Mouse (Mus musculus): ENCODE measurements around the gene Svbp.

The Svbp gene

GRCm38 (mm10) chr4:119194909-119195581 is at the start of gene Svbp:
Gene Svbp (plus strand): TSS chr4:119195306.
- DNase-seq = peak; percentile 92

GRCm38 (mm10) chr4:119146816-119147215 is 48.3 kb upstream of the Svbp start:
- no peak for DNase-seq

DNA sequence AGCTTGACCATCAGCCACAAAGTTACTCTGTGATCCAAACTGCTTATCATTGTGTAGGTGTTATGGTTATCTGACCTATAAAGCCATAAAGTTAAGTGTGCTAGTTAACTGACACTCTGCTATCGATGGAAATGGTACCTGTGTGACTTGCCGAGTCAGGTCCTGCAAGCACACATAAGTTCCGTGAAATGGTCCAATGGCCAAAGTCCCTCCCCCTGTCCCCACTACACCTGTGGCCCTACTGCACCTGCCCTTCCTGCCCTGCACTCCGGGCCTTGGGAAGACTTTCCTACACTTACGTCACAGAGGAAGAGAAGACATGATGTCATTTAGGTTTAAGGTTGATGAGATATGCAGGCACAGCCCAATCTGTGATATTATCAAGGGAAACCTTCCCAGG is 47.8 kb upstream of the Svbp start:
- no peak for DNase-seq

DNA sequence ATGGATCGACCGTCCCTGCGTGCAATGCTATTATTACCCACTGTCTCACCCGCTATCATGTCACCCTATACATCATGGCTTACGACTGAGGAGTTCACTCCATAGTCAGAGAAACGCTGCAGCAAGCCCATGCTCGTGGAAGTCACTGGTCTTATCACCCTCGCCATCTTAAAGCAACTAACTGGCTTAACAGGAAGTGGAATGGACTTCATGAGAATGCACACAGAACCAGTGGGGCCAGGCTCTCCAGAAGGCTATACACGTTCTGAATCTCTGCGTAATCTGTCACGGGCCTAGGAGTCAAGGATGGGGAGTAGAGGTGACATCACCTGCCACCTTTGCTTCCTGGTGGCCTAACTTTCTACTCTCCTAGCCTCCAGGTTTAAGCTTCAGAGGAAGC is 46.4 kb upstream of the Svbp start:
- no peak for DNase-seq

- DNase-seq = peak; percentile 84
Measured at GRCm38 (mm10) chr4:119157186-119157585, 37.9 kb upstream of the Svbp start.

DNA sequence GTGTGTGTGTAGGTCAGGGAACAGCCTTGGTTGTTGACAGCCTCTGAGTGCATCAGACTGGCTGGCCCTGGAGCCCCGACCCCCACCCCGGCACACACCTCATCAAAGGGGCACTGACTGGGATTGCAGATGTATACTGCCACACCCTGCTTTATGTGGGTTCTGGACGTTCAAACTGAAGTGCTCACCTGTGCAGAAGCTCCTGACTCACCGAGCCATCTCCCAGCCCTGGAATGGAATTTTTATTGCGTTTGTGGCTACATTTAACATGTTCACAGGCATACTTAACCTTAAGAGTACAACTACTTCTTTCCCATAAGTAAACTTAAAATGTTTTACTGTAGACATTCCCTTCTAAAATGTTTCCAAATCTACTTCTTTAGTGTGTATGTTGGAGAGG is 37.2 kb upstream of the Svbp start:
- DNase-seq = no peak

DNA sequence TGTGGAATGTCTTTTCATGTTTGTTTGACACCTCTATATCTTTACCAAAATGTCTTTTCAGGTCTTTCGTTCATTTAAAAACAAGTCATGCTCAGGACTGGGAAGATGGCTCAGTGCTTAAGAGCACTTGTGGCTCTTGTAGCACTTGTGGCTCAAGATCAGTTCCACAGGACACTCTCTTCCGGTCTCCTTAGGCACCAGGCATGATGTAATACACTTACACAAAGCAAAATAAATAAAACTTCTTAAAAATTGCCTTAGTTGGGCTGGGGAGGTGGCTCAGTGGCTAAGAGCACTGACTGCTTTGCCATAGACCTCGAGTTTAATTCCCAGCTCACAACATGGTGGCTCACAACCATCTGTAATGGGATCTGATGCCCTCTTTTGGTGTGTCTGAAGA is 33.7 kb upstream of the Svbp start:
- no peak for DNase-seq

GRCm38 (mm10) chr4:119162990-119163389 is 32.1 kb upstream of the Svbp start:
- DNase-seq = no peak

- DNase-seq = no peak
Measured at GRCm38 (mm10) chr4:119165916-119166315, 29.2 kb upstream of the Svbp start.

- DNase-seq = no peak
Measured at GRCm38 (mm10) chr4:119167068-119167467, 28.0 kb upstream of the Svbp start.

- DNase-seq = peak; percentile 91
Measured at GRCm38 (mm10) chr4:119167663-119168062, 27.4 kb upstream of the Svbp start.

DNA sequence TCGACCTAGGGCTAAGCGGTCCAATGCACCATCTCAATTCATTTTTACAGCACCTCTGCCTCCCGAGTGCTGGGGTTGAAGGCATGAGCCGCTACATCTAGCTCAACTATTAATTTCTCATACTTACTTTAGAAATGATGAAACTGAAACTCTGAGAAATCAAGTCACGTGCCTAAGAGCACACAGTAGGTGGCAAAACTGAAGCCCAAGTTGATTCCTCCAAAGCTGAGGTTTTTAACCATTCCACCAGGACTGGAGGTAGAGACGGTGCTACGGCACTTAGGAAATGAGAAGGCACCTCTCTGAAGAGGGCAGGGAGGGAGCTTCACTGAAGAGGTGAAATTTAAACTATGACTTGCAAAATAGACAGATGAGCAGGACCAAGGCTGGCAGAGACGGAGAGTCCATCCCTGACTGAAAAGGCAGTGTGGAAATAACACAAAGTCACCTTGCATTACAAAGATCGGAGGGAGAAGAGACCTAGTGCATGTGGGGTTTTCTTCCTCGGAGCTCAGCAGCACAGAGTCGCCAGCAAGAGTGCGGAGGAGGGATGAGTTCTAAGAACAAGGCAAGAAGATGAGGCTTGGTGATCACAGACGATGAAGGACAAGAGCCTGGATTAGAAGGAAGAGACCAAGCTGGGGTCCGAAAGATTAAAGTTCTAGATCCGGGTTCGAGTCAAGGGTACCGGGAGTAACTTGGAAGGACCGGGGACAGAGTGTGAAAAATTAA is 22.0 kb upstream of the Svbp start:
- no peak for DNase-seq

DNA sequence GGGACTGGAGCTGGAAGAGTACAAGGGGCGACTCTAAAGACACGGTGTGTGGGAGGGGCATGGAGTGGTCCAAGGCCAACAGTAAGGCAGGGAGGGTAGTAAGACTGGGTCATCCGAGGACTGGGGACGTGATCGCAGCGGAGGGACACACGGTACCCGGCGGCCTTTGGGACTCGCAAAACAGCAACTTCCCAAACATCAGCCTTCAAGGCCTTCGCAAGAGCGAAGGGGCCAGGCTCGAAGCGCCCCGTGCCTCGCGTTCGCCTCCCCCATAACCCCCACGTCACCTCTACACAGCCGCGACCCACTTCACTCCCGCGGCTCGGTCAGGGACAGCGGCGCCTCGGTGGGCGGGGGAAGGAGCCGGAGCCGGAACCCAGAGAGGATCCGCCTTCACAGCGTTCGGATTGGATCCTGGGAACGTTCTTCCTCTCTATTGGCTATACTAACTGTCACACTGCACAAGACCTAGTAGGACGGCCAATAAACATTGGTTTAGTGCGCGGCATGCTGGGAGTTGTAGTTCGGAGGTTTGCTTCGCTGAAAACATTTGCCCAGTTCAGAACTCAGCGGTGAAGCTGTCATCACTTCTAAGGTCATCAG is 21.2 kb upstream of the Svbp start, which contains the start of gene Zfp691:
Gene Zfp691, minus strand, starts transcription at position 345 of the 603 bp plus-strand sequence.
- DNase-seq = peak; percentile 92

DNA sequence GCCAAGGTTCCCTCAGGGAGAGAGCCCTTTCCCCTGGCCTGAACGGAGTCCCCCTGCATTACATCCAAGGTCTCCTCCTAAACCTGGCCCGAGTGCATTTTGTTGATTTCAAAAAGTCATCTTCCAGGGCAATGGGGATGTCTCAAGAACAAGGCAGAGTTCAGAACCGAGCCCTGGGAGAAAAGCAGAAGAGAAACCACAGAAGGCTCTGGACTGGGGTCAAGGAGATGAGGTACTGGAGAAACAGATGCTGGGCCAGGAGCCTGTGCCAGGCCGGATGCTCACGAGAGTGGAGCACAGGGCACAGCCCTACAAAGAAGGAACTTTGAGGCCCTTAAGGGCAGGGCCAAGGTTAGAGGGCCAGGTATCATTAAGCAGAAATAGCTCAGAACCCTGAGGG is 17.4 kb upstream of the Svbp start:
- DNase-seq = no peak

GRCm38 (mm10) chr4:119178331-119178730 is 16.8 kb upstream of the Svbp start:
- DNase-seq = peak; percentile 10

DNA sequence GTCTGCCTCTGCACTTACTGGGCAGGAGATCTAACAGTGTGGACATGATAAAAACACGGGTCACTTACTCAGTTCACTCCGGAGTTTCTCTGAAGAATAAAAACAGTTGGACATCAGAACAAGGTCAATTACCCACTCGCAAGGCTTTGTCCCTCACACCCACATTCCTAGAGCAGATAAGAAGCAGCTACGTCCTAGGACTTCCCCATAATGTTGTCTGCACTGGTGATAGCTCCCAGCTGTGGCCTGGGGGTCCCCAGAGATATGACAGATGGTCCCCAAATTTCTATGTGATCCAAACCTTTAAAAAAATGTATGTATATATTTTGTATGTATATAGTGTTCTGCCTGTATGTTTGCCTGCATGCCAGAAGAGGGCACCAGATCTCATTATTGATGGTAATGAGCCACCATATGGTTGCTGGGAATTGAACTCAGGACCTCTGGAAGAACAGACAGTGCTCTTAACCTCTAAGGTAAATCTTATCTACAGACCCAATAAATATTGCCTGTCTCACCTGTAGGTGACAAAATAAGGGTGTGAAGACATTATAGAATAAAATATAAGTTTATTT is 14.9 kb upstream of the Svbp start:
- DNase-seq = no peak

DNA sequence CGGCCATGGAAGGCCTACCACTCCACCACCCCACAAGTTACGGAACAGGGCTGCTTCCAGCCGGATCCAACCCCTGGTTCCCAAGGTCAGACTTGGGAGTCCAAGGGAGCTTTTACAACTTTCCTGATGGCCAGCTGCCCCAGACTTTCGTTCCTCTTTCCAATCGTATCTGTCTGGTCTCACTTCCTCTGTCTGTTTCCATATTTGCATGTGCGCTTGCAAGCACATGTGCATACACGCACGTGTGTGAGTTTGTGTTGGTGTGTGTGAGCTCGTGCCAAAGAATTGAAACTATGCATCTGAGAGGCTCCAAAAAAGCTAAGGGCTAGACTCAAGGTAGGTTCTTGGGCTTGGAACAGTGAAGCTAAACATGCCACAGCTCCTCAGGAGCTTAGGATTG is 13.7 kb upstream of the Svbp start:
- no peak for DNase-seq

- no peak for DNase-seq
Measured at GRCm38 (mm10) chr4:119183525-119183924, 11.6 kb upstream of the Svbp start.

- no peak for DNase-seq
Measured at GRCm38 (mm10) chr4:119185771-119186170, 9.3 kb upstream of the Svbp start.

GRCm38 (mm10) chr4:119188060-119188785 is 6.9 kb upstream of the Svbp start:
- DNase-seq = no peak

DNA sequence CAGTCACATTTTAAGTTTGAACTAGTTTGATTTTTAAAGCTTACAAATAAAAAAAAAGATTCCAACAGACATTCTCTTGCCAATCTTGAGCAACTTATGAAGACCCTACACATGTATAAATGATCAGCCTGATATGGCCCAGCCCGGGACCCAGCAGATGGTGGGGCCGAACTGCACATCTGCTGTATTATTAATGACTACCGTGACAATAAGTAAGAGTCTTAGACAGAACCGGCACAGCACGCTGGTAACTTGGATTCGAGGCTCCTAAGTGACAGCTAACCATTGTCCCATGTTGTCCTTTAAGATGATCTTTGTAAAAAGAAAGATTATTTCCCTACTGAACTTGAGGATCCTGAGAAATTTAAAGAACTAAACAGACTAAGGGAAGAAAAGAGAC is 5.7 kb upstream of the Svbp start:
- DNase-seq = no peak

GRCm38 (mm10) chr4:119189864-119190263 is 5.2 kb upstream of the Svbp start, which contains the start of gene Ermap:
Gene Ermap (minus strand): TSS chr4:119190011.
- no peak for DNase-seq

- no peak for DNase-seq
Measured at GRCm38 (mm10) chr4:119190618-119191017, 4.5 kb upstream of the Svbp start.
